Mouse (Mus musculus) CH12F3 (cell line): ENCODE data around the gene Cdc6.
"Not testable (repeated sequence)": the region's sequence is repeated elsewhere in the genome, so short reads cannot be mapped to it uniquely, and the experiment has no call there.

ENCODE experiments used
- in situ Hi-C: fragments of 300-500 bp; cut with MboI; formaldehyde crosslinking; loops from 2 replicates; pipeline ENCODE4 v1.14.3; 2020; ENCODE audit warnings: low sequenced_read_pairs

Gene Cdc6

DNA sequence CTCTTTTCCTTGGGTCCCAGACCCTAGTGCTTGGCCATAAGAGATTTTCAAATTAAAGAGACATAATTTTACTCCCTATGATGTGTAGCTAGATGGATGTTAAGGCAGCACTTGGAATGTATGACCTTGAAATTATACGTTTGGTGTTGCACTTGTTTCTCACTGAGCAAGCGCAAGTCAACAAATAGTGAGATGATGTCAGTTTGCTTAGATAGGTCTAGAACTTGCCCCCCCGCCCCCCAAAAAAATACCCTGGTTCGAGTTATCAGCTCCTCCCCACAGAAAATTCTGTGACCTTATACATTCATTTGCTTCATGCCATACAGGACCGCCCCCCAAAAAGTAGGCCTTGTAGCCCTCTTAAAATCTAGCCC, 551 bp upstream of the Cdc6 start:
- in situ Hi-C loops: no loop called here

DNA sequence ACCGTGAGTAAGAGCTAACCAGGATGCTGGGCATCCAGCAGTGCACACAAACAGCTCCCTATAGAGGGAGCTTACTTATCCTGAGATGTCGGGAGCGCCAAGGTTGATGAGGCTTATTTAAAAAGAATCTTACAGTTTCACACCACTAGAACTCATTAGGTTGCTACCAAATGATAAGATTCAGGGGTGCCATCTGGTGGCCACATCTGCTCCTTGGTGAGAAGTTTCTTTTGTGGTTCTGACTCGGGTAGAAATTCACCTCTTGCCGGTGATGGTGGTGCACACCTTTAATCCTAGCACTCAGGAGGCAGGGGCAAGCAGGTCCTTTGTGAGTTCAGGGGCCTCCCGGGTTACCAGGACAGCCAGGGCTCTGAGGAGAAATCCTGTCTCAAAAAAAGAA, 2.1 kb downstream of the Cdc6 start:
- in situ Hi-C loops: loop anchor here (10.0 kb wide), 1 partner anchor 65 kb away; no protein-coding TSS in a partner anchor

DNA sequence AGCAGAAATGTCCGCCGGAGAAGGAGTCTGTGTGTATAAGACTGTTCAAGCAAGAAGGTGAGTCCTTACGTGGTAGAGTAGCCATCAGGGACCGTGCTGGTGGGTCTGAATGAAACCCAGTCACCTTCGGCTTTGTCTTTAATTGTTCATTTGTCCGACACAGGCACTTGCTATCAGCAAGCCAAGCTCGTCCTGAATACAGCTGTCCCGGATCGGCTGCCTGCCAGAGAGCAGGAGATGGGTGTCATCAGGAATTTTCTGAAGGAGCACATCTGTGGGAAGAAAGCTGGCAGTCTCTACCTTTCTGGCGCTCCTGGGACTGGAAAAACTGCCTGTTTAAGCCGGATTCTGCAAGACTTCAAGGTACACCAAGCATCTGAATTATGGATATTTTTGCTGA, 2.8 kb downstream of the Cdc6 start:
- in situ Hi-C loops: loop anchor here (10.0 kb wide), 1 partner anchor 64 kb away; no protein-coding TSS in a partner anchor

GRCm38 (mm10) chr11:98911498-98911897, 3.9 kb downstream of the Cdc6 start:
- in situ Hi-C loops: loop anchor here (10.0 kb wide), 1 partner anchor 63 kb away; no protein-coding TSS in a partner anchor

GRCm38 (mm10) chr11:98914196-98914595, 6.6 kb downstream of the Cdc6 start:
- in situ Hi-C loops: loop anchor here (10.0 kb wide), 1 partner anchor 61 kb away; no protein-coding TSS in a partner anchor

DNA sequence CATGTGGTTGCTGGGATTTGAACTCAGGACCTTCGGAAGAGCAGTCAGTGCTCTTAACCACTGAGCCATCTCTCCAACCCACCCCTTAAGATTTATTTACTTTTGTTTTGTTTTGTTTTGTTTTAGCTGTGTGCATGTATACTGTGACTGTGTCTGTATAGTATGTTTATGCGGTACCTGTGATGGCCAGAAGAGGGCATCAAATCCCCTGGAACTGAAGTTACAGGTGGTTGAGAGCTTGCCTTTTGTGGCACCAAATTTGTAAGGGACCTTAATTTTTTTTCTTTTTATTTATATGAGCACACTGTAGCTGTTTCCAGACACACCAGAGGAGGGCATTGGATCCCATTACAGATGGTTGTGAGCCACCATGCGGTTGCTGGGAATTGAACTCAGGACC, 8.8 kb downstream of the Cdc6 start:
- in situ Hi-C loops: loop anchor here (10.0 kb wide), 1 partner anchor 58 kb away; no protein-coding TSS in a partner anchor

DNA sequence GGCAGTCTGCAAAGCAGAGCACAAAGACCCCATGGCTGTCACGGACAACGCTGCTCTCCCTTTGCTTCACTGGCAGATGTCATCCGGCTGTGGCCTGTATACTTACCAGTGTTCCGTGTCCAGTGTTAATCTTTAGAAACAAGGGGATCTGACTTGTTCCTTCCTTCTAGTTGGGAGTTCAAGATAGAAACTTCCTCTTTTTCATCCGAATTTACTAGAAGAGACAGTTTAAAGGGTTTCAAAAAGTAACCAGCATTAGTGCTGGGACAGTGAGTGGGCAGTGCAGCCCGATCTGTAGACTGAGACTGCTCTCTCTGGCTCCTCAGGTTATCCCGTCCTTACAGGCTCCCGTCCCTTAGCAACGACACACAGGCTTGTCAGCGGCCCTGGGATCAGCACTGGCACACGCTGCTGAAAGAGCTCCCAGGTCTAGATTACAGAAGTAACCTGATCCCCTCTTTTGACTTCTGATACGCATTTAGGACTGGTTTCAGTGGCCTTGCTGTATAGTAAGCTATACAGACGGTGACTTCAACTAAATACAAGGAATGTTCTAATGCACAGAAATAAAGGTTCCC, 9.9 kb downstream of the Cdc6 start:
- in situ Hi-C loops: loop anchor here (10.0 kb wide), 1 partner anchor 57 kb away; no protein-coding TSS in a partner anchor

DNA sequence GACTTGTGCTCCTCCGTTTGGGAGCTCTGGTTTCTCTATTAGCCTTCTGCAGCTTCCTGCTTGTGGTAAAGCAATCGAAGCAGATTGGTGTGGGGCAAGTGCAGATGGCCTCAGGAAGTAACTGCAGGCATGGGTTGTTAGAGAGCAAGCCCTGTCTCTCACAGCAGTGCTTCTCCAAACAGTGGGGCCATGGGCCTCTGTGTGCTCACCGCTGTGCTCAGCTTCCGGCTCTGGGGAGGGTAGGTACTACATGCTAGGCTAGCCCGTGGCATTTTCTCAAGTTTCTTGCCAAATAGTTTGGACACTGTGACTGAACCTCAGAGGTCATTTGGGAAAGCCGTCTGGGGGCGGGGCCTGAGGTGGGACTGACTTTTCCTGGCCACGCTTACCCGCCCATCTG, 10.6 kb downstream of the Cdc6 start:
- in situ Hi-C loops: loop anchor here (10.0 kb wide), 1 partner anchor 57 kb away; no protein-coding TSS in a partner anchor

DNA sequence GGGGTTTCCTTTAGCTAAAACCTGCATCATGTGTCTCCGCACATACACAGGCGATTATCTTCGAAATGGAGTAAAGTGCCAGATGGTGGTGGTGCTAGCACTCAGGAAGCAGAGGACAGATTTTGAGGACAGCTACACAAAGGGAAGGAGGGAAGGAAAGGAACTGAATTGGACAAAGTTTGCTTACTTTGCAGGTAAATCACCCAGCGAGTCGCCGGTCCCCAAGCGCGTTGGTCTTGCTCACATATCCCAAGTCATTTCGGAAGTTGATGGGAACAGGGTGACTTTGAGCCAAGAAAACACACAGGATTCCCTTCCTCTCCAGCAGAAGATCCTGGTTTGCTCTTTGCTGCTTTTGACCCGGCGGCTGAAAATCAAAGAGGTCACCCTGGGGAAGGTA, 11.4 kb downstream of the Cdc6 start:
- in situ Hi-C loops: loop anchor here (10.0 kb wide), 1 partner anchor 56 kb away; no protein-coding TSS in a partner anchor

- in situ Hi-C loops: not testable (repeated sequence)
Observed at GRCm38 (mm10) chr11:98921813-98922212, 14.2 kb downstream of the Cdc6 start.

DNA sequence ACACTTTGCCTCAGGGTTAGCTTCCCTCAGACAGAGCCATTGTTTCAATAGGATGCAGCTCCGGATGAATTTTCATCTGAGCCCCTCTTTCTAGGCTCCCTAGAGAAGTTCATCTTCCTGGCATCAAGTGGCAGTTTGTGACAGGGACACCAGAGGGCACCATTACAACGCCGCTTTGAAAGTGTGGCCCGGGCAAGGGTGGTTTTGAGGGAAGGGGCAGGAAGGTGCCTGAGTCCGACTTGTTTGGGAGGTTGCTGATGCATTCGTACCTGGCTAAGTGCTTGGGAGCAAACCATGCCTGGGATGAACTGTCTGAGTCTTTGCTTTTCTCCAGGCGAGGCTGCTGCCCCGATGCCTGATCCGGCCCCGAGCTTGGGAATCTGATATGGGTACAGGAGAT, 14.7 kb downstream of the Cdc6 start:
- in situ Hi-C loops: not testable (repeated sequence)

DNA sequence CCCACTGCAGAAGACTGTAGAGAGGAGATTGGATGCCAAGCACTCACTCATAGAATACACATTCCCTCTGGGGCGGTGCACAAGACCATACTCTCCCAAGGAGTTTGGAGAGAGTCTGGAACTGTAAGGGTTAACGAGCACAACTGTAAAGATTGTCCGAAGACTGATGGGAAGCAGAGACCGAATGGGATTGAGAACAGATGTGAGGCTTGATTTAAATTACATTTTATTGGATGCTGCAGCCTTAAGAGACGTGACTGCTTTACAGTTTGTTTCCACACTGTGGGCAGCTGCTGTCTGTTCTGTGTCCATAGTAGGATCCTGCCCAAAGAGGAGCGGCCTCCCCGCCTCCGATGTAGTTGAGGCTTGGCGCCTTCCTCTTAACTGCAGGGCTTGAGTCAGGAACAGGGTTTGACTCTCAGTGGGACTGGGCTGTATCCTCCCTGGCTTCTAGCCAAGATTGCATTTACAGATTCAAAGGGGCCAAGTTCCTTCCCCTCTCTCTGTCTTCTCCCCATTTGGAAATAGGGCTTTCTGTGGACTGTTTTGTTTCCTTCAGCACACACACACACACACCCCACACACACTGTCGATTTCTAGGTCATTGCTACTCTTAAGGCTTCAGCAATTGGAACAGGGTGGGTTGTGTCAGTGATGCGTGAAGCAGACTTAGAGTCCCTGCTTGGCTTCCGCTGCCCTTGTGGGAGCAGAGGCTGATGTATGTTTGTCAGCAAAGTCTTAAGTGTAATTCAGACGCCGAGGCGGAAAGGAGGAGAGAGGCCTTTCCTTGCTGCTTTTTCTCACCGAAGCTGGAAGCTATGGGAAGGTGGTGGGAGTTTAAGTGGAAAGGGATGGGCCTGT, 15.5 kb downstream of the Cdc6 start:
- in situ Hi-C loops: not testable (repeated sequence)

- in situ Hi-C loops: no loop called here
Observed at GRCm38 (mm10) chr11:98924633-98925175, 17.1 kb downstream of the Cdc6 start.

GRCm38 (mm10) chr11:98925265-98925721, 17.7 kb downstream of the Cdc6 start:
- in situ Hi-C loops: no loop called here

- in situ Hi-C loops: no loop called here
Observed at GRCm38 (mm10) chr11:98925868-98926311, 18.3 kb downstream of the Cdc6 start.

GRCm38 (mm10) chr11:98926553-98926952, 19.0 kb downstream of the Cdc6 start:
- in situ Hi-C loops: no loop called here

GRCm38 (mm10) chr11:98927438-98928076, 20.0 kb downstream of the Cdc6 start, which contains the start of gene Rara:
TSS of gene Rara (plus strand) at chr11:98927818.
- in situ Hi-C loops: no loop called here

DNA sequence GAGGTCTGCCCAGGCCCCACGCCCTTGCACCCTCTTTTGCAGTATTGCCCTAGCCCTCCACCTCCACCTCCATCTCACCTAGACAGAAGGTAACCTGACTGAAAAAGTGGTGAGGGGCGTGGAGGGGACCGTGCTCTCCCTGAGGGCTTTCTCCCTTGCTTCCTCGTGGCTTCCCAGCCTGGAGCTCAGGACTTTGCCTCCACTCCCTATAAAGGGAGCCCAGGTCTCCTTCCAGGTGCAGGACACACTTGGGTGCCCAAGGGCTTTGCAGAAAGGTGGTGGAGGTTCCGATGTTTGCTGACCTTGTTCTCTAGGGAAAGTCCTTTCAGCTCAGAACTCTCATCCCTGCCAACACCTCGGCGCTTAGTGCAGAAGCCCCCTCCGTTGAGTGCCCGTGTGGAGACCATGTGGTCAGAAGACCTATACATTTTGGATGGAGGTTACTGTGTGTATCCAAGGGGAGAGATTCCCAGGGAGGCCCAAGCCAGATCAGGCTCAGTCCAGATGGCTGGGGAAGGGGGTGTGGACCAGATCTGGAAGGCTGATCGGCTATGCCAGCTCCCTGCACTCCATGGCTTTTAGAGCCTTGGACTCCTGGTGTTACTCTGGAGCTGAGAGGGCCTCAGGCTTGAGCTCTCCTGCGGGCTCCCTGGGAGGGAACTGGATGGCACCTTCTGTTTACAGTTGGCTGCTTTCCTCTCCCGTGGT, 20.7 kb downstream of the Cdc6 start:
- in situ Hi-C loops: no loop called here

- in situ Hi-C loops: no loop called here
Observed at GRCm38 (mm10) chr11:98929503-98929902, 21.9 kb downstream of the Cdc6 start.

DNA sequence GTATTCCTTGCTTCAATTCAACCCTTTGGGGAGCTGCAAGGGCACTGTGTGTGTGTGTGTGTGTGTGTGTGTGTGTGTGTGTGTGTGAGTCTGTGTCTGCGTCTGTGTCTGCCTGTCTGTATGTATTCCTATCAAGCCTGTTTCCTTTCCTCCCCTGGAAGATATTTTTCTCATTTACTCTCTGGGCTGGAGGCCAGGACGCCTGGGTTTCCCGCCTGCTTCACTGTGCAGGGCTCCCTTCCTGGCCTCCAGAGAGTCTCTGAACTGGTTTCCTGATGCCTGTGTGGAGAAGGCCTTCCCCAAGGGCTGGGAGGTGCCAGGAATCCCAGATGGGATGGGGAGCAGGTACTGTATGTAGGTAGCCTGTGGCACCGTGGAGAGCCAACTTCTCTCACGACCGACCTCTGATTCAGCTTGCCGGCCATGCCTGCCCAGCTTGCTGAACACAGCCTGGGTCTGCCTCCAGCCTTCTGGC, 22.6 kb downstream of the Cdc6 start:
- in situ Hi-C loops: no loop called here
